Comparison of ENCODE assay signal across 8 mouse cellular contexts in the genomic region with DNA sequence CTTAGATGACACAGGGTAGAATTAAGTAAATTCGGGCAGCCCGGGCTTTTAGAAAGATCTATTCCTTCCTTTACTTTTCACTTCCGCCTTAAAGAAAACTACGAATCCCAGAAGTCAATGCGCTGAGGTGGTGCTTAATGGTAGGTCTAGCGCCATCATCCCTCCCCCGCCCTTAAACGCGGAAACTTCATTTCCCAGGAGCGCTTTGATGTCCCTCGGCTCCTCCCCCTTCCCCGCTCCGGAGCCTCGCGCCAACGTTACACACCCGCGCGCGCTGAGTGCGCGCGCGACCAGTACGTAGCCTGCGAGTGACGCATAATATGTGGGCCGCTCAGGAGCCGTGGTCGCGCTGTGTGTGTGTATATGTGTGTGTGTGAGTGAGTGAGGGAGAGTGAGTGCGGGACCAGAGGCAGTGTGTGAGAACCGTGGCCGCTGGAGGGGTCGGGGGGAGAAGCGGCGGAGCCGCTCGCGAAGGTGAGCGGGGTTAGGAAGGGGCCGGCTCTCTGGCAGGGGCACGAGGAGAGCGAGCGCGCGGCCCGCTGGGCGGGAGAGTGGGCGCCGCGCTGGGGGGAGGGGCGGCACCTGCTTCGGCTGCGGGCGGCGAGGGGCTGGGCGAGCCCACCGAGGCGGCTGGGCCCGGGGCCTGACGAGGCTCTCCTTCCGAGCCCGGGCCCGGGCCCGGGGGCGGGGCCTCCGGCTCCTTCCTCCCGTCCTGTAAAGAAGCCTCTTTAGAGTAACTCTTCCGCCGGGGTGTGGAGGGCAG. TPM values are rescaled to one million over a fixed set of nuclear protein-coding genes. Genes with fewer than 3 reads are reported as not detected.
DNase-seq lines count a peak whose midpoint lies in the region; ATAC-seq lines count a peak whose summit lies in the region.

Gene Dcaf1, plus strand, starts transcription at position 257 of the 763 bp plus-strand sequence.

- peak; percentile 86 for ATAC-seq in megakaryocyte progenitor cell, adult 5-6 weeks (replicated peaks; ENCODE audit: poor library complexity)

- peak; percentile 98 for DNase-seq in adipocyte (ENCODE audit: low spot score)
- DNase-seq in embryo, embryonic 10 days (ENCODE audit: low spot score), result peak; percentile 96
- peak; percentile 86 for DNase-seq in gastrocnemius, postnatal 10 days
- DNase-seq in induced T-regulatory cell, adult 2 months (ENCODE audit: low read depth), result peak; percentile 99
- DNase-seq in left cerebral cortex, adult 9 months (ENCODE audit: low spot score in 2 of 2), result peak; percentile 86 to 94
- peak; percentile 91 for DNase-seq in right cerebral cortex, postnatal 14 days
- peak; percentile 82 to 91 for DNase-seq in urinary bladder, postnatal 36 days (ENCODE audit: low spot score in 2 of 2)

RNA-seq across cellular contexts. Expression of gene Dcaf1, which starts in this region (rescaled TPM):
- 10 to 100 TPM; 14.8 to 20.6 TPM for total RNA-seq in gastrocnemius, postnatal 10 days (2021)
- 67.7 and 74.1 TPM in 2 replicates for total RNA-seq in megakaryocyte progenitor cell, adult 5-6 weeks (2015)
- total RNA-seq in megakaryocyte progenitor cell, adult 5-6 weeks (2017), result 38.1 and 50.1 TPM in 2 replicates

Comparison
In these comparisons a context has a peak if more than half of its experiments do, and no peak if none do; other contexts are left out.
1. Peak in every context shown above with its lines: DNase-seq and ATAC-seq.